Mouse (Mus musculus) limb, embryonic 14.5 days (tissue): ENCODE measurements at regions not wholly inside any gene's neighbourhood (a gene's known extent, or its start where the extent isn't known, plus 50 kb on each side); places are given as distances from the start of the nearest gene placed in this dataset.

Experiments used
- ATAC-seq: fragments of 200-750 bp; cut with Nextera tagmentation; 2 replicates; pipeline ENCODE4 v1.8.0; 2017; ENCODE audit warnings: low read depth, moderate number of reproducible peaks, moderate TSS enrichment; ENCODE audit not compliant: low FRiP score
- DNase-seq: peaks from one replicate; pipeline ENCODE4 v3.0.0-alpha.2; 2015; ENCODE audit warnings: low spot score
- H3K27ac ChIP-seq: fragments of 300-500 bp; sonication (generic); replicated peaks from 2 replicates; pipeline ENCODE4 v1.5.1; 2014; ENCODE audit warnings: low read depth, mild to moderate bottlenecking, low read length, moderate library complexity, mixed read lengths
- H3K27me3 ChIP-seq: fragments of 300-500 bp; sonication (generic); 2 replicates; pipeline ENCODE4 v1.6.1; 2014; ENCODE audit warnings: low read length, mixed read lengths; ENCODE audit not compliant: control insufficient read depth, insufficient read depth
- H3K36me3 ChIP-seq: fragments of 300-500 bp; sonication (generic); 2 replicates; pipeline ENCODE4 v1.6.1; 2014; ENCODE audit warnings: mild to moderate bottlenecking, low read length, moderate library complexity, mixed read lengths; ENCODE audit not compliant: control insufficient read depth, insufficient read depth
- H3K4me1 ChIP-seq: fragments of 300-500 bp; sonication (generic); 2 replicates; pipeline ENCODE4 v1.6.1; 2014; ENCODE audit warnings: antibody characterized with exemption, low read length, mixed read lengths; ENCODE audit not compliant: control insufficient read depth, insufficient read depth
- H3K4me2 ChIP-seq: fragments of 300-500 bp; sonication (generic); replicated peaks from 2 replicates; pipeline ENCODE4 v1.6.1; 2014; ENCODE audit warnings: low read depth, mild to moderate bottlenecking, low read length, moderate library complexity; ENCODE audit not compliant: severe bottlenecking
- H3K4me3 ChIP-seq: fragments of 300-500 bp; sonication (generic); replicated peaks from 2 replicates; pipeline ENCODE4 v1.5.1; 2014; ENCODE audit warnings: low read length
- H3K9ac ChIP-seq: fragments of 300-500 bp; sonication (generic); 2 replicates; pipeline ENCODE4 v1.6.1; 2014; ENCODE audit warnings: mild to moderate bottlenecking, low read depth, low read length, moderate library complexity; ENCODE audit not compliant: severe bottlenecking
- H3K9me3 ChIP-seq: fragments of 300-500 bp; sonication (generic); 2 replicates; pipeline ENCODE4 v1.6.1; 2016; ENCODE audit warnings: low read length; ENCODE audit not compliant: control insufficient read depth
- POLR2A ChIP-seq: fragments of 200-500 bp; IDR thresholded peaks from 2 replicates; pipeline ENCODE4 v1.8.0; 2012; ENCODE audit warnings: inconsistent platforms, mild to moderate bottlenecking, moderate library complexity, borderline replicate concordance; ENCODE audit not compliant: insufficient read depth, insufficient read length; ENCODE audit errors: extremely low read depth
- WGBS: fragments of 180-500 bp; shearing (Covaris S2); extraction: QIAGEN DNeasy Blood & Tissue Kit; methylation state at CpG from one replicate; pipeline ENCODE4 v1.1.7; 2014; 5-methylcytosine and 5-hydroxymethylcytosine counted together

DNA sequence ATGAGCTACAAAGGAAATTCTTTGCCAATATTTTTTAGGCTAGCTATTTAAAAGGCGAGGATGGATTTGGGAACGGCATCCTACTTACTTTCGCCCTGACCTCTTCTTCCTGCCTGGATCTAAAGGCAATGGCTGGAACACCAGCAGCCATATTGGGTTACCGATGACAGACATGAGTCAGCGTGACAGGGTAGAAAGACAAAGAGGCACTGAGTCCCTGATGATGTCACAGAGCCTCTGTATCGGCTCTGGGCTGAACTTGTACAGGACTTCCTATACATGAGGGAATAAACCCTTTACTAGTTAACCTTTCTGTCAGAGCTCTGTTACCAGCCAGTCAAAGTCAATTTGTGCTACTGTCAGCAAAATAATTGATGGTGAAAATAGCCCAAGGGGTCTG, 50.7 kb upstream of the Hmga2 start:
- Histone ChIP-seq H3K4me2 (no peak overlapping the region), H3K9ac (no peak overlapping the region), H3K27me3 (no peaks in the 10 kb centered on the region), H3K4me3 (no peak overlapping the region), H3K27ac (no peak overlapping the region), H3K9me3 (no peaks in the 10 kb centered on the region), H3K36me3 (no peaks in the 10 kb centered on the region), H3K4me1 (peaks cover 9% of the 10 kb centered on the region)
- ATAC-seq (no peak), DNase-seq (no peak)
- 87% methylated on average over 6 of the region's 6 CpGs for WGBS
- no peak for TF ChIP-seq POLR2A
